Mouse (Mus musculus) heart, embryonic 12.5 days (tissue): Measurements from ENCODE around the gene Llgl1. TPM values are rescaled to one million over a fixed set of nuclear protein-coding genes. Genes with fewer than 3 reads are reported as not detected.

Experiments used
- ATAC-seq: fragments of 200-750 bp; cut with Nextera tagmentation; 2 replicates; pipeline ENCODE4 v1.8.0; 2017; ENCODE audit warnings: moderate TSS enrichment, moderate library complexity; ENCODE audit not compliant: insufficient number of reproducible peaks, low FRiP score
- H3K27ac ChIP-seq: fragments of 300-500 bp; sonication (generic); 2 replicates; pipeline ENCODE4 v1.5.1; 2016; ENCODE audit warnings: mild to moderate bottlenecking, moderate library complexity; ENCODE audit not compliant: poor library complexity, severe bottlenecking
- H3K27me3 ChIP-seq: fragments of 300-500 bp; sonication (generic); replicated peaks from 2 replicates; pipeline ENCODE4 v1.6.1; 2016; ENCODE audit warnings: mild to moderate bottlenecking, moderate library complexity
- H3K36me3 ChIP-seq: fragments of 300-500 bp; sonication (generic); 2 replicates; pipeline ENCODE4 v1.6.1; 2016; ENCODE audit warnings: mild to moderate bottlenecking, moderate library complexity
- H3K4me1 ChIP-seq: fragments of 300-500 bp; sonication (generic); replicated peaks from 2 replicates; pipeline ENCODE4 v1.6.1; 2016; ENCODE audit warnings: mild to moderate bottlenecking
- H3K4me2 ChIP-seq: fragments of 300-500 bp; sonication (generic); 2 replicates; pipeline ENCODE4 v1.6.1; 2016; ENCODE audit warnings: mild to moderate bottlenecking, moderate library complexity
- H3K4me3 ChIP-seq: fragments of 300-500 bp; sonication (generic); 2 replicates; pipeline ENCODE4 v1.5.1; 2016; ENCODE audit warnings: mild to moderate bottlenecking
- H3K9ac ChIP-seq: fragments of 300-500 bp; sonication (generic); 2 replicates; pipeline ENCODE4 v1.6.1; 2016; ENCODE audit warnings: mild to moderate bottlenecking, moderate library complexity
- H3K9me3 ChIP-seq: fragments of 300-500 bp; sonication (generic); replicated peaks from 2 replicates; pipeline ENCODE4 v1.6.1; 2016; ENCODE audit warnings: mild to moderate bottlenecking, moderate library complexity
- WGBS: fragments of 180-500 bp; shearing (Covaris S2); methylation state at CpG from one replicate; pipeline ENCODE4 v1.1.7; 2016; 5-methylcytosine and 5-hydroxymethylcytosine counted together
- microRNA-seq: library from miRNA; unstranded; fragments of <30 nt; microRNA quantifications from one replicate; pipeline ENCODE4, GENCODE M21; 2017
- polyA plus RNA-seq: library from polyadenylated mRNA; unstranded; fragments of >200 nt; fragmentation: Nextera tagmentation; extraction: Ambion mirVana; gene quantifications from 2 replicates; pipeline ENCODE4 v1.2.1, GENCODE M21; 2016

The Llgl1 gene
- polyA plus RNA-seq, 1 experiment from 2014 or later: 46.6 TPM

DNA sequence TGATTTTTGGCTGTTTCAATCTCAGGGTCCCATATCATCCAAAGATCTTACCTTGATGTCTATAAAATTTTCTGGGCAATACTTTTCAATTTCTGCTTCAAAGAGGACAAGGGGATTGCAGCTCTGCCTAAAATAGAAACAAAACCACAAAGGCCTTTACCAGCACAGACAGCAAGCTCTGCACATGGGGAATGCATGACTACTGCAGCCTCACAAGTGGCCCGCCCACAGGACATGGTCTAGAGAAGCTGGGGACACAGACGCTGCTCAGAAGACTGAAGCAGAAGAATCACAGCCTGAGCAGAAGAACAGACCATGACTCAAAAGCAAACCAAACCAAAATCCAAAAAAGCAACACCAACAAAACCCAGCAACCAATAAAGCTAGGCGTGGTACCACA lies 62.2 kb downstream of the Llgl1 start:
- H3K27me3 ChIP-seq: no peaks in the 10 kb centered on the region

More for the DNA sequence above, 62.2 kb downstream of the Llgl1 start:
- no peak overlapping the region for H3K4me3 ChIP-seq
- ATAC-seq: no peak
- 0 out of 2 replicates have a peak, but pooled peaks cover 2% of the 10 kb centered on the region for H3K4me1 ChIP-seq
- H3K27ac ChIP-seq: no peak overlapping the region
- H3K4me2 ChIP-seq: no peak overlapping the region
- H3K36me3 ChIP-seq: peaks cover 53% of the 10 kb centered on the region
- WGBS: 81% methylated on average over 3 of the region's 3 CpGs
- no peak overlapping the region for H3K9ac ChIP-seq
- 0 out of 2 replicates have a peak, but pooled peaks cover 4% of the 10 kb centered on the region for H3K9me3 ChIP-seq

Small RNAs within 50 kb of the gene (microRNA-seq; reads per million reads assigned to microRNA genes)
- gene Mir5100: 4.0 reads per million, percentile 13 among the genes with 10 or more reads in this experiment

Other genes starting within 250 kb of the Llgl1 start
- gene Drg2, start 245.1 kb upstream of the Llgl1 start, polyA plus RNA-seq: 67.1 and 69.4 TPM in 2 replicates
- 0.04 and 0.15 TPM in 2 replicates for gene Myo15, start 230.4 kb upstream of the Llgl1 start, polyA plus RNA-seq
- 41.8 and 44.6 TPM in 2 replicates for gene Alkbh5, start 163.3 kb upstream of the Llgl1 start, polyA plus RNA-seq
- gene Flii, start 27.5 kb downstream of the Llgl1 start, polyA plus RNA-seq: 87.6 and 91.6 TPM in 2 replicates
- gene Mief2, start 28.7 kb downstream of the Llgl1 start, polyA plus RNA-seq: 18.5 and 20.8 TPM in 2 replicates
- gene Top3a, start 77.6 kb downstream of the Llgl1 start, polyA plus RNA-seq: 13.5 and 15.1 TPM in 2 replicates
- gene Smcr8, start 77.8 kb downstream of the Llgl1 start, polyA plus RNA-seq: 6.4 and 7.1 TPM in 2 replicates
- gene Shmt1, start 112.0 kb downstream of the Llgl1 start, polyA plus RNA-seq: 34.5 and 38.6 TPM in 2 replicates
- 31.6 and 33.4 TPM in 2 replicates for gene Dhrs7b, start 130.9 kb downstream of the Llgl1 start, polyA plus RNA-seq
- 52.6 and 53.9 TPM in 2 replicates for gene Tmem11, start 179.5 kb downstream of the Llgl1 start, polyA plus RNA-seq
- gene Natd1, start 215.0 kb downstream of the Llgl1 start, polyA plus RNA-seq: 22.1 and 25.5 TPM in 2 replicates
- 77.6 and 78.5 TPM in 2 replicates for gene Map2k3, start 232.3 kb downstream of the Llgl1 start, polyA plus RNA-seq